Mouse (Mus musculus) forebrain, embryonic 14.5 days (tissue): ENCODE data around the gene Celsr1. TPM values are rescaled to one million over a fixed set of nuclear protein-coding genes. Genes with fewer than 3 reads are reported as not detected.
A peak's percentile ranks its signal among the peaks of the same experiment; 100 is the strongest.

ENCODE experiments used
- ATAC-seq: fragments of 200-750 bp; cut with Nextera tagmentation; 2 replicates; pipeline ENCODE4 v1.8.0; 2017; ENCODE audit warnings: mild to moderate bottlenecking, moderate library complexity
- DNase-seq: peaks from one replicate; pipeline ENCODE4 v3.0.0-alpha.2; 2015; ENCODE audit warnings: low spot score
- H3K27ac ChIP-seq: fragments of 300-500 bp; sonication (generic); 2 replicates; pipeline ENCODE4 v1.5.1; 2014; ENCODE audit warnings: low read depth, mild to moderate bottlenecking, control low read depth, low read length, moderate library complexity
- H3K27me3 ChIP-seq: fragments of 300-500 bp; sonication (generic); replicated peaks from 2 replicates; pipeline ENCODE4 v1.6.1; 2014; ENCODE audit warnings: low read length, control low read depth, mixed read lengths; ENCODE audit not compliant: control insufficient read depth, insufficient read depth
- H3K36me3 ChIP-seq: fragments of 300-500 bp; sonication (generic); 2 replicates; pipeline ENCODE4 v1.6.1; 2014; ENCODE audit warnings: low read length, control low read depth; ENCODE audit not compliant: control insufficient read depth, insufficient read depth
- H3K4me1 ChIP-seq: fragments of 300-500 bp; sonication (generic); 2 replicates; pipeline ENCODE4 v1.6.1; 2014; ENCODE audit warnings: antibody characterized with exemption, low read length, control low read depth; ENCODE audit not compliant: control insufficient read depth, insufficient read depth
- H3K4me2 ChIP-seq: fragments of 300-500 bp; sonication (generic); 2 replicates; pipeline ENCODE4 v1.6.1; 2014; ENCODE audit warnings: mild to moderate bottlenecking, control low read depth, low read length
- H3K4me3 ChIP-seq: fragments of 300-500 bp; sonication (generic); 2 replicates; pipeline ENCODE4 v1.5.1; 2014; ENCODE audit warnings: low read depth, low read length, control low read depth
- H3K9ac ChIP-seq: fragments of 300-500 bp; sonication (generic); 2 replicates; pipeline ENCODE4 v1.6.1; 2014; ENCODE audit warnings: mild to moderate bottlenecking, low read length, control low read depth, moderate library complexity
- H3K9me3 ChIP-seq: fragments of 300-500 bp; sonication (generic); replicated peaks from 2 replicates; pipeline ENCODE4 v1.6.1; 2016; ENCODE audit warnings: low read length, control low read depth, mixed read lengths; ENCODE audit not compliant: control insufficient read depth
- WGBS: fragments of 180-500 bp; shearing (Covaris S2); extraction: QIAGEN DNeasy Blood & Tissue Kit; methylation state at CpG from one replicate; pipeline ENCODE4 v1.1.7; 2014; 5-methylcytosine and 5-hydroxymethylcytosine counted together
- polyA plus RNA-seq: library from polyadenylated mRNA; unstranded; fragments of >200 nt; fragmentation: Nextera tagmentation; extraction: Ambion mirVana; gene quantifications from 2 replicates; pipeline ENCODE4 v1.2.1, GENCODE M21; 2014

The Celsr1 gene
- polyA plus RNA-seq, 1 experiment from 2014 or later: 9.6 TPM

DNA sequence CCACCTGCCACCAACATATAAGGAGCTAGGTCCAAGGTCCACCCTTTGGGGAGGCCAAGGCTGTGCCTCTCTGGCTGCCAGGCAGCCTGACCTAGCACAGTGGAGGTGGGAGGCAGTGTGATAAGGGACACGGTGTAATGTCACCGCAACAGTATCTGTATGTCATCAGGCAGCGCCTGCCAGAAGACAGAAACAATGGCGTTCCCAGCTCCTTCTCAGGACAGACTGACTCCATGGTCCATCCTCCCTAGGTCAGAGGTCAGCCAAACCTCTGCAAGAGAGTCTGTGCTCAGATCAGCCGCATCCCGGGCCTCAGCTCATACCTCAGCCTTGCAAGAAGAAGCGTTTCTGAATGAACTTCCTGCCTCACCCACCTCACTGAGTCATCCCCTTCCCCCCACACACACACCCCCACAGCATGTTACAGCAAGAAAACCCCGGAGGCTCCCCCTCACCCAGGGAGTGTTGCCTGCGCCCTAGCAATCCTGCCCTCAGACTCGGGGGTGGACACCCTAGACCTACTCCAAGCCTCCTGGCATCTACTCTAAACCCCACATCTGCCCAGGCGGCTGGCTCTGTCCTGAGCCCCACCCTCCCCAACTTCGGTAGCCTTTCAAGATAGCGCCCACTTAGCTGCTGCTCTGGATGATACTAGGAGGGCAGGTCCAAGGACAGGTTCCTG lies 17.6 kb downstream of the Celsr1 start:
- Histone ChIP-seq H3K9ac (no peak overlapping the region), H3K4me2 (no peak overlapping the region), H3K27me3 (no peaks in the 10 kb centered on the region), H3K36me3 (0 out of 2 replicates have a peak, but pooled peaks cover 3% of the 10 kb centered on the region), H3K9me3 (peaks cover 4% of the 10 kb centered on the region; the same call in 1 of the 2 replicates), H3K4me1 (peaks cover 14% of the 10 kb centered on the region), H3K4me3 (no peak overlapping the region), H3K27ac (peak overlapping the region; percentile 14; the same call in 1 of the 2 replicates)
- ATAC-seq: no peak
- no peak for DNase-seq
- WGBS: 82% methylated on average over 13 of the region's 13 CpGs

DNA sequence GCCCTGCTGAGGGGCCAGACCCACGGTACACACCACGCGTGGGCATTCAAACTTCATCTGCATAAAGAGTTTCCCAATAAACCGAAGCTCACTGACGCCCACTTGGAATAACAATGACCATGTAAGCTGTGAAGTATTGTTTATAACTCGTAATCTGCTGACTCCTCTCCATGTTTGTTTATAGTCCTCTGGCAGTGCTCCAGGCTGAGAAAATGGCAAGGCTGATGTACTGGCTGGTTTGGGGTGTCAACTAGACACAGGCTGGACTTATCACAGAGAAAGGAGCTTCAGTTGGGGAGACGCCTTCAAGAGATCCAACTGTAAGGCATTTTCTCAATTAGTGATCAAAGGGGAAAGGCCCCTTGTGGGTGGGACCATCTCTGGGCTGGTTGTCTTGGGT lies 18.6 kb downstream of the Celsr1 start:
- H3K27ac ChIP-seq: no peak overlapping the region
- no peak overlapping the region for H3K4me2 ChIP-seq
- no peak overlapping the region for H3K9ac ChIP-seq
- H3K36me3 ChIP-seq: 0 out of 2 replicates have a peak, but pooled peaks cover 3% of the 10 kb centered on the region
- H3K9me3 ChIP-seq: peaks cover 4% of the 10 kb centered on the region; the same call in 1 of the 2 replicates
- no peaks in the 10 kb centered on the region for H3K27me3 ChIP-seq
- WGBS: 60% methylated on average over 7 of the region's 7 CpGs
- H3K4me3 ChIP-seq: no peak overlapping the region
- ATAC-seq (no peak), DNase-seq (no peak)
- peaks cover 14% of the 10 kb centered on the region for H3K4me1 ChIP-seq

DNA sequence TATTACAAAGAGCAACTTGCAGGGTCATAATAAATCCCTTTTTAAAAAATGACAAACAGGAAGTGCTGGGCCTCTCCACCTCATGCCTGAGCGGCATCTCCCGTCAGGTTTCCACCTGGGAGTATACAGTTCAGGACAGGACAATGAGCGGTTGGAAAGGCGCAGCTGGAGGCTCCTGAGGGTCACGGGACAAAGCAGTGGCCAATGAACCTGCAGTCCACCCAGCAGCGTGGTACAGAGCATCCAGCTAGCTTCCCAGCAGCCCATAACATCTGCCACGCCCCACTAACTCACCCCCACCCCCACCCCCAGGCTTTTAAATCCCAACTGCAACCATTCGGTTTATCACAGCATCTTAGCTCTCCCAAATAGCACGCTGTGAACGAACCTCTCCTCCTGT lies 19.9 kb downstream of the Celsr1 start:
- Histone ChIP-seq H3K4me3 (no peak overlapping the region), H3K27me3 (no peaks in the 10 kb centered on the region), H3K4me1 (peaks cover 14% of the 10 kb centered on the region), H3K4me2 (no peak overlapping the region), H3K27ac (peak overlapping the region; percentile 40), H3K36me3 (0 out of 2 replicates have a peak, but pooled peaks cover 3% of the 10 kb centered on the region), H3K9ac (no peak overlapping the region), H3K9me3 (no peaks in the 10 kb centered on the region; the same call in 1 of the 2 replicates)
- no peak for ATAC-seq
- no peak for DNase-seq
- WGBS: 17% methylated on average over 10 of the region's 10 CpGs

DNA sequence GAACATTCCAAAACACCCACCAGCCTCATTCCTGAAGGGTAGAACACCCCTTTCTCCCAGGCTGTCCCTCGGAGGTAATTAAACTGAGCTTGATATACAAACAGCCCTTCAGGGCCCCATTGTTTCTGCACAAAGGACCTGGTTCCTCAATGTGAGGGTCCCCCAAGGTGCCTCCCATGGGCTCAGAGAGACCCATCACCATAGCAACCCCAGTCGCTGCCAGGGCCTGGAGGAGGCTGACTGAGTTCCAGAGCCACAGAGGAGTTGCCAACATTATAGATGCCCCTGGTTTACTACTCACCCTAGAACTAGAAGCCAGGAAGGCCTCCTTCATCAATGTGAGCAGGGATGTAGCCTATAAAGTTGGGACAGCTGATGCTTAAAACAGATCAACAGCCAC lies 20.4 kb downstream of the Celsr1 start:
- no peak overlapping the region for H3K4me3 ChIP-seq
- 0 out of 2 replicates have a peak, but pooled peaks cover 3% of the 10 kb centered on the region for H3K36me3 ChIP-seq
- H3K4me1 ChIP-seq: peaks cover 14% of the 10 kb centered on the region
- H3K27me3 ChIP-seq: no peaks in the 10 kb centered on the region
- DNase-seq: peak; percentile 82
- H3K9ac ChIP-seq: no peak overlapping the region
- 0 out of 2 replicates have a peak overlapping the region, but pooled peaks have one; percentile 12 for H3K4me2 ChIP-seq
- 0% methylated on average over 2 of the region's 2 CpGs for WGBS
- peak overlapping the region; percentile 40 for H3K27ac ChIP-seq
- ATAC-seq: peak; percentile 88
- no peaks in the 10 kb centered on the region for H3K9me3 ChIP-seq

GRCm38 (mm10) chr15:86007690-86008121 lies 25.9 kb downstream of the Celsr1 start:
- Histone ChIP-seq H3K36me3 (no peaks in the 10 kb centered on the region), H3K27ac (peak overlapping the region; percentile 10; the same call in 1 of the 2 replicates), H3K4me2 (no peak overlapping the region), H3K4me3 (no peak overlapping the region), H3K9ac (no peak overlapping the region), H3K4me1 (peaks cover 20% of the 10 kb centered on the region), H3K9me3 (no peaks in the 10 kb centered on the region), H3K27me3 (no peaks in the 10 kb centered on the region)
- WGBS: 13% methylated on average over 6 of the region's 6 CpGs
- peak; percentile 49 for DNase-seq
- ATAC-seq: no peak

- H3K9me3 ChIP-seq: no peaks in the 10 kb centered on the region
- peak; percentile 81 for DNase-seq
- WGBS: 9% methylated on average over 11 of the region's 11 CpGs
- no peaks in the 10 kb centered on the region for H3K36me3 ChIP-seq
- ATAC-seq: peak; percentile 27
- H3K4me2 ChIP-seq: peak overlapping the region; percentile 19
- peaks cover 29% of the 10 kb centered on the region for H3K4me1 ChIP-seq
- no peaks in the 10 kb centered on the region for H3K27me3 ChIP-seq
- no peak overlapping the region for H3K4me3 ChIP-seq
- peak overlapping the region; percentile 22; the same call in 1 of the 2 replicates for H3K9ac ChIP-seq
- peak overlapping the region; percentile 81 for H3K27ac ChIP-seq
These were observed 27.7 kb downstream of the Celsr1 start for GRCm38 (mm10) chr15:86005691-86006525.

DNA sequence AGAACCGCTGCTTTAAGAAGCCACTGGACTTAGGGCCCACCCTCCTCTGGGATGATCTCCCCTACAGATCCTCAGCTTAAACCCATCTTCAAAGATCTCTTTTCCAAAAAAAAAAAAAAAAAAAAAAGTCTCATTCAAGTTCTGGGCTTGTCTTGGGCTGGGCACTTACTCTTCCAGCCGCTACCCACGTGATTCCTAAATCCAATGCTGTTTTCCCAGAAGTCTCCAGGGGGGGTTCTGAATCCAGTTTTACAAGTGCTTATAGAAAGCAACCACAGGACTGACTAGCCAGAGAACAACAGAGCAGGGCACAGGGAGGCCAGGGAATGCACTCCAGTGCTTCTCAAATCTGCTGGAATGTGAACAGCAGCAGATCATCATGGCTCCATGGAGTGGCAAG lies 29.5 kb downstream of the Celsr1 start:
- Histone ChIP-seq H3K4me2 (no peak overlapping the region), H3K27me3 (no peaks in the 10 kb centered on the region), H3K9me3 (no peaks in the 10 kb centered on the region), H3K36me3 (no peaks in the 10 kb centered on the region), H3K9ac (no peak overlapping the region), H3K4me3 (no peak overlapping the region), H3K27ac (no peak overlapping the region), H3K4me1 (peaks cover 44% of the 10 kb centered on the region)
- no peak for ATAC-seq
- no peak for DNase-seq
- WGBS: 78% methylated on average over 3 of the region's 3 CpGs

- DNase-seq (peak; percentile 96), ATAC-seq (peak; percentile 92)
- Histone ChIP-seq H3K4me3 (no peak overlapping the region), H3K4me2 (no peak overlapping the region), H3K4me1 (peaks cover 57% of the 10 kb centered on the region), H3K27me3 (no peaks in the 10 kb centered on the region), H3K36me3 (no peaks in the 10 kb centered on the region), H3K9me3 (no peaks in the 10 kb centered on the region), H3K27ac (peak overlapping the region; percentile 86), H3K9ac (no peak overlapping the region)
- 5% methylated on average over 5 of the region's 5 CpGs for WGBS
These were observed 32.8 kb downstream of the Celsr1 start for GRCm38 (mm10) chr15:86000706-86001292.
